Mouse (Mus musculus) liver, embryonic 14.5 days (tissue): ENCODE measurements around the gene Tfcp2. TPM values are rescaled to one million over a fixed set of nuclear protein-coding genes. Genes with fewer than 3 reads are reported as not detected.
A peak's percentile ranks its signal among the peaks of the same experiment; 100 is the strongest.

Experiments
- ATAC-seq: fragments of 200-750 bp; cut with Nextera tagmentation; 2 replicates; pipeline ENCODE4 v1.8.0; 2017; ENCODE audit warnings: moderate number of reproducible peaks, mild to moderate bottlenecking, moderate library complexity; ENCODE audit not compliant: insufficient read depth
- DNase-seq, 3 experiments: peaks; one replicate each; pipeline ENCODE4 v3.0.0-alpha.2; 2012 to 2013; ENCODE audit warnings: low read depth in 3 of 3, low spot score in 3 of 3
- H3K27ac ChIP-seq: fragments of 300-500 bp; sonication (generic); 2 replicates; pipeline ENCODE4 v1.5.1; 2014; ENCODE audit warnings: moderate library complexity, mild to moderate bottlenecking, control low read depth, inconsistent platforms
- H3K27me3 ChIP-seq: fragments of 300-500 bp; sonication (generic); 2 replicates; pipeline ENCODE4 v1.6.1; 2014; ENCODE audit warnings: mild to moderate bottlenecking, low read length, moderate library complexity; ENCODE audit not compliant: control insufficient read depth, insufficient read depth
- H3K36me3 ChIP-seq: fragments of 300-500 bp; sonication (generic); replicated peaks from 2 replicates; pipeline ENCODE4 v1.6.1; 2014; ENCODE audit warnings: low read depth; ENCODE audit not compliant: control insufficient read depth, insufficient read depth
- H3K4me1 ChIP-seq, 2 experiments: fragments of 200-500 bp in 1 of 2; fragments of 300-500 bp in 1 of 2; sonication (generic) in 1 of 2; replicated peaks; 2 replicates each; pipeline ENCODE4 v1.6.1; 2012 to 2014; ENCODE audit warnings: antibody characterized with exemption in 1 of 2, inconsistent platforms in 1 of 2, low read length in 1 of 2; ENCODE audit not compliant: control insufficient read depth in 2 of 2, insufficient read depth in 2 of 2
- H3K4me2 ChIP-seq: fragments of 300-500 bp; sonication (generic); 2 replicates; pipeline ENCODE4 v1.6.1; 2014; ENCODE audit warnings: low read depth, mild to moderate bottlenecking, control low read depth, moderate library complexity
- H3K4me3 ChIP-seq, 2 experiments: fragments of 200-500 bp in 1 of 2; fragments of 300-500 bp in 1 of 2; sonication (generic) in 1 of 2; 2 replicates each; pipeline ENCODE4 v1.5.1; 2012 to 2014; ENCODE audit warnings: low read depth in 2 of 2, low read length in 2 of 2, mild to moderate bottlenecking in 2 of 2, control low read depth in 1 of 2, inconsistent platforms in 1 of 2, moderate library complexity in 1 of 2; ENCODE audit not compliant: insufficient read depth in 1 of 2
- H3K9ac ChIP-seq: fragments of 300-500 bp; sonication (generic); replicated peaks from 2 replicates; pipeline ENCODE4 v1.6.1; 2014; ENCODE audit warnings: mild to moderate bottlenecking, control low read depth, moderate library complexity
- H3K9me3 ChIP-seq: fragments of 300-500 bp; sonication (generic); 2 replicates; pipeline ENCODE4 v1.6.1; 2016; ENCODE audit warnings: low read length, mixed read lengths; ENCODE audit not compliant: control insufficient read depth
- CTCF ChIP-seq: IDR thresholded peaks from 2 replicates; pipeline ENCODE4 v1.5.1; 2016; ENCODE audit warnings: antibody characterized with exemption, low read depth, control low read depth
- EP300 ChIP-seq: IDR thresholded peaks from 2 replicates; pipeline ENCODE4 v1.6.1; 2016; ENCODE audit warnings: antibody characterized with exemption, low read depth
- WGBS: fragments of 180-500 bp; shearing (Covaris S2); extraction: QIAGEN DNeasy Blood & Tissue Kit; methylation state at CpG from one replicate; pipeline ENCODE4 v1.1.7; 2014; ENCODE audit not compliant: insufficient replicate concordance; 5-methylcytosine and 5-hydroxymethylcytosine counted together
- polyA plus RNA-seq, 2 experiments: library from polyadenylated mRNA; depleted of rRNA in 1 of 2; stranded (reverse) in 1 of 2; unstranded in 1 of 2; fragments of >200 nt; fragmentation: Nextera tagmentation in 1 of 2; extraction: Ambion mirVana in 1 of 2; gene quantifications; 2 replicates each; pipeline versions ENCODE4 v1.2.1 to v1.2.3; 2012 to 2014

Gene Tfcp2
- polyA plus RNA-seq, 2 experiments = 2.5 to 2.6 TPM

- no peak for DNase-seq
- Histone ChIP-seq H3K4me3 (peak overlapping the region; percentile 66 to 84; a peak in 2 of 4 replicates), H3K4me2 (peak overlapping the region; percentile 78; the same call in 1 of the 2 replicates), H3K36me3 (no peaks in the 10 kb centered on the region), H3K9ac (no peak overlapping the region), H3K27ac (no peak overlapping the region), H3K9me3 (no peaks in the 10 kb centered on the region), H3K4me1 (peaks cover 5 to 15% of the 10 kb centered on the region in 2 experiments), H3K27me3 (no peaks in the 10 kb centered on the region)
- ATAC-seq = no peak
- no peak for TF ChIP-seq CTCF
- no peak for TF ChIP-seq EP300
- 34% methylated on average over 7 of the region's 8 CpGs for WGBS
These were observed 84.1 kb downstream of the Tfcp2 start for GRCm38 (mm10) chr15:100467738-100468137.

GRCm38 (mm10) chr15:100465432-100465831, 86.4 kb downstream of the Tfcp2 start:
- 56% methylated on average over 2 of the region's 2 CpGs for WGBS
- H3K9ac ChIP-seq = no peak overlapping the region
- TF ChIP-seq EP300 (no peak), CTCF (peak; percentile 28; the same call in 1 of the 2 replicates)
- no peak overlapping the region for H3K27ac ChIP-seq
- ATAC-seq = no peak
- no peak overlapping the region for H3K4me2 ChIP-seq
- no peak overlapping the region for H3K4me3 ChIP-seq
- DNase-seq = no peak
- H3K27me3 ChIP-seq = no peaks in the 10 kb centered on the region
- H3K9me3 ChIP-seq = no peaks in the 10 kb centered on the region
- H3K4me1 ChIP-seq = peaks cover 9 to 27% of the 10 kb centered on the region in 2 experiments
- H3K36me3 ChIP-seq = no peaks in the 10 kb centered on the region

GRCm38 (mm10) chr15:100463712-100464111, 88.1 kb downstream of the Tfcp2 start:
- Histone ChIP-seq H3K4me2 (no peak overlapping the region), H3K27ac (no peak overlapping the region), H3K9me3 (no peaks in the 10 kb centered on the region), H3K27me3 (no peaks in the 10 kb centered on the region), H3K36me3 (no peaks in the 10 kb centered on the region), H3K4me1 (peaks cover 4 to 19% of the 10 kb centered on the region in 2 experiments; a peak in 3 of 4 replicates), H3K4me3 (no peak overlapping the region), H3K9ac (no peak overlapping the region)
- peak; percentile 30 to 42 (median 41) for DNase-seq
- peak; percentile 79 for TF ChIP-seq CTCF
- TF ChIP-seq EP300 = no peak
- 15% methylated on average over 6 of the region's 6 CpGs for WGBS
- no peak for ATAC-seq

- H3K4me3 ChIP-seq = no peak overlapping the region
- no peak overlapping the region for H3K27ac ChIP-seq
- H3K4me2 ChIP-seq = no peak overlapping the region
- DNase-seq (no peak), ATAC-seq (no peak)
- 68% methylated on average over 4 of the region's 5 CpGs for WGBS
- H3K4me1 ChIP-seq = peaks cover 4 to 22% of the 10 kb centered on the region in 2 experiments; a peak in 3 of 4 replicates
- H3K9me3 ChIP-seq = no peaks in the 10 kb centered on the region
- TF ChIP-seq CTCF (no peak), EP300 (no peak)
- no peaks in the 10 kb centered on the region for H3K27me3 ChIP-seq
- H3K9ac ChIP-seq = no peak overlapping the region
- H3K36me3 ChIP-seq = no peaks in the 10 kb centered on the region
These were observed 89.7 kb downstream of the Tfcp2 start for GRCm38 (mm10) chr15:100462086-100462485.

GRCm38 (mm10) chr15:100461646-100462045, 90.2 kb downstream of the Tfcp2 start:
- H3K4me2 ChIP-seq = no peak overlapping the region
- WGBS = 45% methylated on average over 9 of the region's 9 CpGs
- H3K9ac ChIP-seq = no peak overlapping the region
- H3K9me3 ChIP-seq = no peaks in the 10 kb centered on the region
- no peak overlapping the region for H3K4me3 ChIP-seq
- no peak overlapping the region for H3K27ac ChIP-seq
- H3K4me1 ChIP-seq = peaks cover 4 to 22% of the 10 kb centered on the region in 2 experiments; a peak in 3 of 4 replicates
- no peaks in the 10 kb centered on the region for H3K27me3 ChIP-seq
- H3K36me3 ChIP-seq = no peaks in the 10 kb centered on the region
- no peak for ATAC-seq
- TF ChIP-seq EP300 (no peak), CTCF (no peak)
- DNase-seq = no peak
